Mouse (Mus musculus) subcutaneous adipose tissue, adult 2 months (tissue): Measurements from ENCODE around the gene Xlr5c. TPM values are rescaled to one million over a fixed set of nuclear protein-coding genes. Genes with fewer than 3 reads are reported as not detected.

ENCODE experiments used
- polyA plus RNA-seq: library from polyadenylated mRNA; depleted of rRNA; stranded (reverse); fragments of >200 nt; gene quantifications from 2 replicates; pipeline ENCODE4 v1.2.3, GENCODE M21; 2012; ENCODE audit warnings: low replicate concordance; rRNA removed

The Xlr5c gene
- not detected in 2 replicates for polyA plus RNA-seq

DNA sequence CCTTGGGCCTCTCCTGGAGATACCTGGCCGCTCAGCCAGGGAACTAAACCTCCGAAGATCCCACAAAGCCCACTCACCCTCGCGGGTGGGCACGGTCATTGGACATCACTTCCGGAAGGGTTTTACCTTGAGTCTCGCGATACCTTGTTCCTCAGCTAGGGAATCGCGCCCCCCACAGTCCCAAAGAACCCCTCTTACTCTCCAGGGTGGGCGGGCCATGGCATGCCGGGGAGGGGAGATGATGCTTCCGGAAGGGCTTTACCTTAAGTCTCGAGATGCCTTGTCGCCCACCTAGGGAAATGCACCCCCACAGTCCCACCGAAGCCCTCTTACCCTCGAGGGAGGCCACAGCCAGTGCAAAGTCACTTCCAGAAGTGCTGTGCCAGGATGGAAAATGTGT is at the start of gene Xlr5c, which contains the start of gene Xlr5a:
Gene Xlr5c (minus strand): TSS at position 101 of the 400 bp plus-strand sequence.
Gene Xlr5a (minus strand): TSS at position 101 of the 400 bp plus-strand sequence.

DNA sequence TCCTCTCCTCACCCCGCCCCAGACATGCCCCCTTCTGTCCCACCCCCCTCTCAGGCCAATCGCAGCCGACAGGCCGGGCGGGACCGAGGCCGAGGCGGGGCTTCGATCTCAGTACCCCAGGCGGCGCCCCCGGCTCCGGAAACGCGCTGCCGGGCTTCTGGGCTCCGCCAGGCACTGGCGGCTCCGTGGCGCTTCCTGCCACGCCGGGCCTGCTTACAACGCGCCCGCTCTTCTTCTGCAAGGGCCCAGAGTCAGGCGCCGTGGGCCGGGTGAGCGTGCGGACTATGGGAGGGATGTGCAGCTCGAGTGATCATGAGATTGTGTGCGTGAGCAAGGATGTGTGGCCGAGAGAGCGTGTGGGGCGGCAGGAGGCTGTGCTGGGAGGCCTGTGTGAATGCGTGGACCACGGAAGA is 49.7 kb upstream of the Xlr5c start, which contains the start of gene Zfp275:
Gene Zfp275 (plus strand): TSS at position 139 of the 413 bp plus-strand sequence.

DNA sequence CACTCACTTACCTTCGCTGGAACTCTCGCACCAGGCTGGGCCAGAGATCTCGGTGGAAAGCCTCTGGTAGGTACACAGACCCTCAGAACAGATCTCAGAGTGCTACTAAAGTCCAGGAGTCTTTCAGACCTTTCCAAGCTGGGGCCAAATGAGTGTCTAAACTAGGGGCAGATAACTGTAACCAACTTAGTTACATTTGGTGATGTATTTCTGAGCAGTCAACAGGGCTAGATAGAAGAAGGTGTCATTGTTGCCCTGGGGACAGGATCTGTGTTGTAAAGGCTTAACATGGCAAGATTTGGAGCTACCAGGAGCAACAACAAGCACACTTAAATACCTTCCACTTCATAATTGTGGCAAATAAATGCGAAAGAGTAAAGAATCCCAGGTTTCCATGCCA is 44.0 kb upstream of the Xlr5c start, which contains the start of gene Gm45015:
Gene Gm45015 (minus strand): TSS at position 101 of the 400 bp plus-strand sequence.

DNA sequence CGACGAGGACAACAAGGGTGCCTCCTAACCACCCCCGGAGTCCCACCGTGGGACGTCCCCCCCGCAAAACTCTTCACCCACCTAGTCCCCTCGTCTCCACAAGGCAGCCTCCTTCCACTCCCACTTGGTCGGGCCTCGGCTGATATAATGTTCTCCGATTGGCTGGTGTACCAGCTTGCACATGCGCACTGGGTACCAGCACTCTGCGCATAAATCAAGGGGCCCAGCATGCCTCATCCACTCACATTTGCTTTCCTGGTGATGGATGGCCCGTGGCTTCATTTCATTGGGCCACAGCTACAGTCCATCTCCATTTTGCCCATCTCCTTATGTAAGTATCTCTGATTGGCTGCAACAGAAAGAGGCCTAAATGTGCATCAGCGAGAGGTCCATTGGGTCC is 27.5 kb downstream of the Xlr5c start, which contains the start of gene Xlr3c:
Gene Xlr3c (minus strand): TSS at position 121 of the 400 bp plus-strand sequence.

DNA sequence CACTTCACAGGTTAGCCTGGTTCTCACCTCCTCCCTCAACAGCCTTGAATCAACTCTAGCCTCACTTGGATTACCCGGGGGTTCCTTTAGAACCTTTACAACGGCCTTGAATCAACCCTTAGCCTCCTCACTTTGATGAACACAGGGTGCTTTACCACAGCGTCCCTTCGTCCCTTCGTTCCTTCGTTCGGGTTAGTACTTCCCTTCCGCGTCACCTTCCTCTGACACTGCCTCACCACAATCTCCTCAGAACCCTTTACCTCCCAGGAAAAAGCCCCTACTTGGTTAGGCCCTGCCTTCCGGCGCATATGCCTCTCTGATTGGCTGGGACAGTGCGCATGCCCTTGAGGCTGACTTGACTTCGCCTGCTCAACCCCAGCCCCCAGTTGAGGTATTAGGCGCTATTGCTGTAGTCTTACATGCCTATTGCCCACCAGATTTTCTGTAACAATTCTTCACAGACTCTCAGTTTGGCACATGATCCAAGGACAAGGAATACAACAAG is 49.9 kb downstream of the Xlr5c start, which contains the start of gene Xlr4c:
Gene Xlr4c (minus strand): TSS at position 310 of the 505 bp plus-strand sequence.

Other genes with a start within 250 kb of the Xlr5c start
- 0.18 TPM in 1 of 2 replicates, not detected in the other for gene Pnma3, start 228.2 kb downstream of the Xlr5c start, polyA plus RNA-seq
- gene Xlr4a, start 210.5 kb downstream of the Xlr5c start, polyA plus RNA-seq, result 0.17 TPM in 1 of 2 replicates, not detected in the other
- gene Xlr3a, start 195.9 kb downstream of the Xlr5c start, polyA plus RNA-seq, result 0.40 and 1.2 TPM in 2 replicates
- 0.08 and 0.09 TPM in 2 replicates for gene Gm14685, start 175.9 kb downstream of the Xlr5c start, polyA plus RNA-seq
- not detected in 2 replicates for gene Xlr5b, start 144.2 kb downstream of the Xlr5c start, polyA plus RNA-seq
- gene DXBay18, start 143.5 kb downstream of the Xlr5c start, polyA plus RNA-seq, result not detected in 2 replicates
- not detected in 2 replicates for gene Spin2d, start 116.0 kb downstream of the Xlr5c start, polyA plus RNA-seq
- 0.82 and 4.4 TPM in 2 replicates for gene Xlr3b, start 100.8 kb downstream of the Xlr5c start, polyA plus RNA-seq
- 0.48 and 1.5 TPM in 2 replicates for gene Xlr4b, start 78.6 kb downstream of the Xlr5c start, polyA plus RNA-seq
- 7.5 and 8.9 TPM in 2 replicates for gene F8a, start 64.7 kb downstream of the Xlr5c start, polyA plus RNA-seq
- 0.40 TPM in 1 of 2 replicates, not detected in the other for gene Xlr4c, start 49.8 kb downstream of the Xlr5c start, polyA plus RNA-seq
- 0.13 and 0.29 TPM in 2 replicates for gene Xlr3c, start 27.6 kb downstream of the Xlr5c start, polyA plus RNA-seq
- gene Xlr5a, start within 50 bp of the Xlr5c start, polyA plus RNA-seq, result not detected in 2 replicates
- not detected in 2 replicates for gene Gm45015, start 43.9 kb upstream of the Xlr5c start, polyA plus RNA-seq
- 11.0 and 24.4 TPM in 2 replicates for gene Zfp275, start 49.6 kb upstream of the Xlr5c start, polyA plus RNA-seq
- gene Gm18336, start 105.8 kb upstream of the Xlr5c start, polyA plus RNA-seq, result 0.27 and 0.37 TPM in 2 replicates
- 0.03 and 0.05 TPM in 2 replicates for gene Zfp92, start 118.1 kb upstream of the Xlr5c start, polyA plus RNA-seq
- 0.36 TPM in 1 of 2 replicates, not detected in the other for gene Trex2, start 142.4 kb upstream of the Xlr5c start, polyA plus RNA-seq
- 23.5 and 24.7 TPM in 2 replicates for gene Haus7, start 166.1 kb upstream of the Xlr5c start, polyA plus RNA-seq
- 345 and 430 TPM in 2 replicates for gene Bgn, start 190.6 kb upstream of the Xlr5c start, polyA plus RNA-seq
- 0.04 and 0.08 TPM in 2 replicates for gene Atp2b3, start 210.1 kb upstream of the Xlr5c start, polyA plus RNA-seq